Mouse (Mus musculus) right cerebral cortex, adult 18-20 months (tissue): ENCODE measurements around the gene 9530077C05Rik.

ENCODE experiments used
- DNase-seq: peaks from one replicate; pipeline ENCODE4 v3.0.0; 2022; ENCODE audit warnings: mixed read lengths

Gene 9530077C05Rik

GRCm38 (mm10) chr9:22466212-22466611 is 54.9 kb downstream of the 9530077C05Rik start:
- no peak for DNase-seq

- DNase-seq, result no peak
Measured at GRCm38 (mm10) chr9:22467371-22468169, 56.3 kb downstream of the 9530077C05Rik start.

- peak; percentile 46 for DNase-seq
Measured at GRCm38 (mm10) chr9:22468170-22468898, 57.0 kb downstream of the 9530077C05Rik start.

- no peak for DNase-seq
Measured at GRCm38 (mm10) chr9:22468899-22469259, 57.6 kb downstream of the 9530077C05Rik start.

GRCm38 (mm10) chr9:22469643-22470042 is 58.3 kb downstream of the 9530077C05Rik start, which contains the start of gene Rp9:
Rp9 (minus strand) TSS chr9:22469743.
- no peak for DNase-seq

- peak; percentile 97 for DNase-seq
Measured at GRCm38 (mm10) chr9:22475424-22475868, 64.1 kb downstream of the 9530077C05Rik start, which contains the start of gene Bbs9. Bbs9 (plus strand) TSS chr9:22475715.

GRCm38 (mm10) chr9:22476265-22476664 is 65.0 kb downstream of the 9530077C05Rik start:
- DNase-seq, result no peak

- no peak for DNase-seq
Measured at GRCm38 (mm10) chr9:22478946-22479345, 67.6 kb downstream of the 9530077C05Rik start.

- no peak for DNase-seq
Measured at GRCm38 (mm10) chr9:22483866-22484561, 72.7 kb downstream of the 9530077C05Rik start.

- DNase-seq, result no peak
Measured at GRCm38 (mm10) chr9:22484562-22485308, 73.4 kb downstream of the 9530077C05Rik start.

- no peak for DNase-seq
Measured at GRCm38 (mm10) chr9:22486211-22486610, 74.9 kb downstream of the 9530077C05Rik start.

GRCm38 (mm10) chr9:22488963-22489362 is 77.7 kb downstream of the 9530077C05Rik start:
- DNase-seq, result no peak
